Mouse (Mus musculus): Measurements from ENCODE around the gene Slc25a22.

DNA sequence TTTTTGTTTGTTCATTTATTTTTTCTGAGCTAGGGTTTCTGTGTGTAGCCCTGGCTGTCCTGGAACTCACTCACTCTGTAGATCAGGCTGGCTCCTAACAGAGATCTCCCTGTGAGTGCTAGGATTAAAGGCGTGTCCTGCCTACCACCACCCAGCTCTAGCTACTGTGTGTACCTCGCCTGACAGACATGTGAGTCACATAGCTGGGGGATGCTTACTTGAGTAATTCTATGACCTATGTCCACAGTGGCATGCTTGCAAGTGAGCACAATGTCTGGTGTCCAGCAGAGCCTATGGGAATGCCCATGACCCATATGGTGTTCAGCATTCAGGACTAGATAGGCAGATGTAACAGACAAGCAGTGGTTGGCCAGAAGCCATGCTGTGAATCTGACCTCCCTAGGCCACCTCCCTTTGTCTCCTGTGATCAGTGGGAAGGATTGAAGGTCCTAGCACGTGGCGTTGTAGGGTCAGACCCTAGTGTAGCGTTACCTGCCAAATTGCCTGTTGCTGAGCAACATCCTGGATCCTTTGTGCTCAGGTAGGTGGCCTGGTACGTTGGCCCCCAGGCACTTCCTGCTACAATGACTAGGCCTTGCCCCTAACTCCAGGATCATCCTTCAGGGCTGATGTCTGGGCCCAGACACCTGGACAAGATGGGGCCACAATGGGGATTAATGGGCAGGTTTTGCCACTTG is 21.4 kb downstream of the Slc25a22 start:
- TF ChIP-seq CTCF (IDR thresholded peaks at IDR 0.05; ENCODE audit: borderline replicate concordance, insufficient read depth, low read depth, low read length) (no peak), POLR2A (IDR thresholded peaks at IDR 0.05; ENCODE audit: borderline replicate concordance, insufficient read depth, low read length) (no peak)

All from cerebellum, adult 2 months (tissue).